Comparison of ENCODE assay signal across 8 mouse cellular contexts in the genomic region with DNA sequence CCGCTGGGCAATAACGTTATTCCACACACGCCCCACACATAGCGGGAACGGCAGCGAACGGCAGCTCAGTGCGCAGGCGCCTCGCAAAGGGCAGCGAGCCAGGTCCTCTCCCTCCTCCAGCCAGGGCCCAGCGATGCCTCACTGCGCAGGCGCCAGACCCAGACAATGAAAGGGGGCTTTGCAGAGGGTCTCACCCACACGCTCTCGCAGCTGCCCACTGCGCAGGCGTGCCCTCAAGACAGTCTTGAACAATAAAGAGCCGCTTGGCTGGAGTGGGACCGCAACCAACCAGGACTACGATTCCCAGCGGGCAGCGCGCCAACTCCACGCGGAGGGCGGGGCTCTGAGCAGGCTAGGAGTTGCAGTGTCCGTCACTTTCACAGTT. TPM values are rescaled to one million over a fixed set of nuclear protein-coding genes. Genes with fewer than 3 reads are reported as not detected.
DNase-seq lines count a peak whose midpoint lies in the region; ATAC-seq lines count a peak whose summit lies in the region.

A gene (minus strand): TSS at position 32 of the 385 bp plus-strand sequence.

- H3K27ac ChIP-seq in heart, embryonic 14.5 days (replicated peaks in 1 of 2; ENCODE audit: control insufficient read depth in 1 of 2, insufficient read depth in 1 of 2, low read depth in 2 of 2, low read length in 2 of 2) = peak within 1 kb of the TSS; percentile 95 to 98
- H3K27ac ChIP-seq in liver, embryonic 11.5 days (ENCODE audit: low read depth, low read length) = peak within 1 kb of the TSS; percentile 91

- no peaks in the 10 kb centered on the region for H3K9me3 ChIP-seq in heart, embryonic 14.5 days (ENCODE audit: control insufficient read depth, low read length)
- no peaks in the 10 kb centered on the region for H3K9me3 ChIP-seq in liver, embryonic 11.5 days (ENCODE audit: control insufficient read depth, low read length)

- peaks cover 8 to 26% of the 10 kb centered on the region in 2 experiments for H3K4me1 ChIP-seq in heart, embryonic 14.5 days (ENCODE audit: control insufficient read depth in 2 of 2, insufficient read depth in 2 of 2, low read length in 2 of 2)
- peaks cover 19% of the 10 kb centered on the region for H3K4me1 ChIP-seq in liver, embryonic 11.5 days (replicated peaks; ENCODE audit: control insufficient read depth, insufficient read depth, low read length)

- WGBS in heart, embryonic 14.5 days = under 1% methylated on average over 28 of the region's 28 CpGs
- under 1% methylated on average over 28 of the region's 28 CpGs for WGBS in liver, embryonic 11.5 days

- H3K27me3 ChIP-seq in heart, embryonic 14.5 days (ENCODE audit: control insufficient read depth, insufficient read depth, low read length) = no peaks in the 10 kb centered on the region
- no peaks in the 10 kb centered on the region for H3K27me3 ChIP-seq in liver, embryonic 11.5 days (replicated peaks; ENCODE audit: control insufficient read depth, insufficient read depth, low read length)
- H3K27me3 ChIP-seq in splenic B cell, adult 2 months (ENCODE audit: control insufficient read depth, insufficient read depth, low read length, poor library complexity, severe bottlenecking) = no peaks in the 10 kb centered on the region

- peak; percentile 77 to 86 for DNase-seq in CD8-positive naive resting alpha-beta T cell, adult 2 months (ENCODE audit: low read depth in 2 of 2, low spot score in 2 of 2)
- DNase-seq in c-Kit-negative CD71-positive TER-119-positive erythroid progenitor cells, embryonic 14.5 days (ENCODE audit: low read depth, low spot score) = peak; percentile 80
- DNase-seq in fibroblast of lung, adult 2 months (ENCODE audit: low read depth) = peak; percentile 73
- peak; percentile 98 for DNase-seq in kidney, postnatal 10 days
- peak; percentile 94 for DNase-seq in liver, embryonic 11.5 days (ENCODE audit: low spot score)
- DNase-seq in naive thymus-derived CD4-positive, alpha-beta T cell, adult 2 months (ENCODE audit: low read depth) = peak; percentile 91
- DNase-seq in splenic B cell, adult 2 months (ENCODE audit: low read depth, low spot score) = peak; percentile 90

- H3K36me3 ChIP-seq in heart, embryonic 14.5 days (ENCODE audit: control insufficient read depth, insufficient read depth, low read length) = no peaks in the 10 kb centered on the region
- H3K36me3 ChIP-seq in liver, embryonic 11.5 days (ENCODE audit: control insufficient read depth, insufficient read depth, low read length) = no peaks in the 10 kb centered on the region
- no peaks in the 10 kb centered on the region for H3K36me3 ChIP-seq in splenic B cell, adult 2 months (ENCODE audit: control insufficient read depth, insufficient read depth, low read length, poor library complexity, severe bottlenecking)

- peak; percentile 90 for ATAC-seq in heart, embryonic 14.5 days (ENCODE audit: insufficient number of reproducible peaks, insufficient read depth, low FRiP score, low read depth)
- ATAC-seq in liver, embryonic 11.5 days (replicated peaks; ENCODE audit: low FRiP score) = peak; percentile 88

- peak within 1 kb of the TSS; percentile 60 to 87 for H3K4me3 ChIP-seq in heart, embryonic 14.5 days (ENCODE audit: control insufficient read depth in 1 of 2, insufficient read depth in 1 of 2, low read depth in 1 of 2, low read length in 2 of 2)
- peak within 1 kb of the TSS; percentile 91 for H3K4me3 ChIP-seq in liver, embryonic 11.5 days (ENCODE audit: low read depth, low read length)

- peak within 1 kb of the TSS; percentile 79 for H3K9ac ChIP-seq in heart, embryonic 14.5 days (ENCODE audit: low read length)
- peak within 1 kb of the TSS; percentile 81 for H3K9ac ChIP-seq in liver, embryonic 11.5 days (ENCODE audit: low read depth, low read length)

- H3K4me2 ChIP-seq in heart, embryonic 14.5 days (ENCODE audit: low read length) = peak within 1 kb of the TSS; percentile 79
- peak within 1 kb of the TSS; percentile 88 for H3K4me2 ChIP-seq in liver, embryonic 11.5 days

RNA-seq across cellular contexts. Expression of the gene that starts here (rescaled TPM):
- polyA plus RNA-seq in heart, embryonic 14.5 days (2014; fragmentation: Nextera tagmentation; extraction: Ambion mirVana) = 21.5 and 27.5 TPM in 2 replicates
- 17.5 and 18.6 TPM in 2 replicates for polyA plus RNA-seq in liver, embryonic 11.5 days (2014; fragmentation: Nextera tagmentation; extraction: Ambion mirVana)

Comparison
In these comparisons a context has a peak if more than half of its experiments do, and no peak if none do; other contexts are left out.
1. Peak in every context shown above with its lines: DNase-seq, ATAC-seq, H3K4me3 ChIP-seq and H3K27ac ChIP-seq.